In genomic region chr8:123643330-123644051, GRCm38 (mm10) we compare ENCODE assay signal across 7 mouse cellular contexts. TPM values are rescaled to one million over a fixed set of nuclear protein-coding genes. Genes with fewer than 3 reads are reported as not detected.
DNase-seq lines count a peak whose midpoint lies in the region; ATAC-seq and TF ChIP-seq lines count a peak whose summit lies in the region.

No protein-coding gene starts in this region.

- peak overlapping the region; percentile 43; the same call in 1 of the 2 replicates for H3K9ac ChIP-seq in ES-E14 (ENCODE audit: insufficient read depth, low read depth, low read length, poor library complexity, severe bottlenecking)
- peak overlapping the region; percentile 37 for H3K9ac ChIP-seq in forebrain, embryonic 11.5 days (ENCODE audit: low read length)
- no peak overlapping the region for H3K9ac ChIP-seq in hindbrain, embryonic 11.5 days (ENCODE audit: low read depth, low read length)

- peak overlapping the region; percentile 54 for H3K4me2 ChIP-seq in forebrain, embryonic 11.5 days (ENCODE audit: low read depth, low read length, severe bottlenecking)
- H3K4me2 ChIP-seq in hindbrain, embryonic 11.5 days (replicated peaks; ENCODE audit: low read depth, low read length) = peak overlapping the region; percentile 37

- H3K4me3 ChIP-seq in ES-E14 (ENCODE audit: insufficient read depth in 1 of 2, low read depth in 1 of 2, low read length in 2 of 2, poor library complexity in 1 of 2, severe bottlenecking in 1 of 2) = peak overlapping the region; percentile 52 to 75
- H3K4me3 ChIP-seq in forebrain, embryonic 11.5 days (ENCODE audit: low read depth, low read length) = peak overlapping the region; percentile 30
- peak overlapping the region; percentile 31 for H3K4me3 ChIP-seq in hindbrain, embryonic 11.5 days (ENCODE audit: low read depth, low read length)

- H3K27ac ChIP-seq in ES-E14 (ENCODE audit: insufficient read depth, low read depth, low read length, poor library complexity, severe bottlenecking) = no peak overlapping the region
- no peak overlapping the region for H3K27ac ChIP-seq in forebrain, embryonic 11.5 days (ENCODE audit: low read depth, low read length)
- no peak overlapping the region for H3K27ac ChIP-seq in hindbrain, embryonic 11.5 days (ENCODE audit: low read depth, low read length)

- no peaks in the 10 kb centered on the region for H3K27me3 ChIP-seq in forebrain, embryonic 11.5 days (ENCODE audit: control insufficient read depth, insufficient read depth, low read length)
- no peaks in the 10 kb centered on the region; the same call in none of the 2 replicates for H3K27me3 ChIP-seq in hindbrain, embryonic 11.5 days (ENCODE audit: control insufficient read depth, insufficient read depth, low read length)

- 17% methylated on average over 25 of the region's 25 CpGs for WGBS in forebrain, embryonic 11.5 days
- WGBS in hindbrain, embryonic 11.5 days = 17% methylated on average over 25 of the region's 25 CpGs

- H3K36me3 ChIP-seq in ES-E14 (ENCODE audit: control insufficient read depth, insufficient read depth, low read length, poor library complexity, severe bottlenecking) = no peaks in the 10 kb centered on the region
- no peaks in the 10 kb centered on the region for H3K36me3 ChIP-seq in forebrain, embryonic 11.5 days (ENCODE audit: control insufficient read depth, insufficient read depth, low read length)
- H3K36me3 ChIP-seq in hindbrain, embryonic 11.5 days (ENCODE audit: control insufficient read depth, insufficient read depth, low read length) = no peaks in the 10 kb centered on the region

- H3K4me1 ChIP-seq in ES-E14 (ENCODE audit: control insufficient read depth in 2 of 2, insufficient read depth in 2 of 2, low read length in 2 of 2, poor library complexity in 1 of 2) = peaks cover 0 to 2% of the 10 kb centered on the region in 2 experiments; a peak in 1 of 4 replicates
- H3K4me1 ChIP-seq in forebrain, embryonic 11.5 days (replicated peaks; ENCODE audit: control insufficient read depth, insufficient read depth, low read length) = no peaks in the 10 kb centered on the region
- no peaks in the 10 kb centered on the region for H3K4me1 ChIP-seq in hindbrain, embryonic 11.5 days (replicated peaks; ENCODE audit: control insufficient read depth, insufficient read depth, low read length)

- no peak for DNase-seq in ES-E14 (ENCODE audit: low read depth, low spot score)
- peak; percentile 75 for DNase-seq in adrenal gland, postnatal 14 days
- DNase-seq in forebrain, embryonic 11.5 days (ENCODE audit: low spot score) = peak; percentile 74
- peak; percentile 86 for DNase-seq in hindbrain, embryonic 11.5 days (ENCODE audit: low spot score)
- DNase-seq in layer of hippocampus, postnatal 25 days (ENCODE audit: extremely low spot score in 1 of 2, low spot score in 1 of 2) = peak; percentile 36 to 57
- peak; percentile 69 for DNase-seq in lung, postnatal 25 days (ENCODE audit: low spot score)
- DNase-seq in skeletal muscle tissue, adult 2 months (ENCODE audit: low read depth, low spot score) = peak; percentile 28

- no peak for ATAC-seq in forebrain, embryonic 11.5 days (replicated peaks; ENCODE audit: low FRiP score)
- ATAC-seq in hindbrain, embryonic 11.5 days (ENCODE audit: low FRiP score) = no peak

- no peaks in the 10 kb centered on the region for H3K9me3 ChIP-seq in ES-E14 (ENCODE audit: control insufficient read depth, insufficient read depth, low read depth, low read length)
- H3K9me3 ChIP-seq in forebrain, embryonic 11.5 days (ENCODE audit: control insufficient read depth, low read length) = no peaks in the 10 kb centered on the region
- H3K9me3 ChIP-seq in hindbrain, embryonic 11.5 days (ENCODE audit: control insufficient read depth, low read length) = no peaks in the 10 kb centered on the region

- in situ Hi-C loops in ES-E14 (cut with MboI; ENCODE audit: low sequenced_read_pairs in 2 of 2, unreplicated experiment in 2 of 2) = no loop called here

TF ChIP-seq in ES-E14, 5 proteins besides CTCF, POLR2A, EP300 and RAD21:
- TF ChIP-seq MAFK (IDR thresholded peaks at IDR 0.05; ENCODE audit: insufficient read depth, low read depth, low read length) (no peak), ZC3H11A (IDR thresholded peaks at IDR 0.05; ENCODE audit: borderline replicate concordance, low read depth, low read length) (peak; percentile 38; the same call in 1 of the 2 replicates), HCFC1 (IDR thresholded peaks at IDR 0.05; ENCODE audit: borderline replicate concordance, insufficient read depth, low read length) (no peak)

RNA-seq across cellular contexts. Expression of gene Rhou, which starts 10.2 kb away (rescaled TPM):
- total RNA-seq in ES-E14 (2012; rRNA removed) = 8.8 and 12.7 TPM in 2 replicates
- total RNA-seq in adrenal gland, postnatal 14 days (2021) = 40.8 and 46.5 TPM in 2 replicates
- 8.1 and 9.1 TPM in 2 replicates for polyA plus RNA-seq in forebrain, embryonic 11.5 days (2014; fragmentation: Nextera tagmentation; extraction: Ambion mirVana)
- 11.3 and 12.4 TPM in 2 replicates for polyA plus RNA-seq in hindbrain, embryonic 11.5 days (2014; fragmentation: Nextera tagmentation; extraction: Ambion mirVana)
- total RNA-seq in layer of hippocampus, postnatal 25 days (2021) = 10 to 100 TPM; 36.3 to 44.0 TPM
